27 mouse cellular contexts compared by ENCODE assay signal in genomic region chr5:132843284-132843683, GRCm38 (mm10).
A peak's percentile ranks its signal among the peaks of the same experiment; 100 is the strongest.
DNase-seq lines count a peak whose midpoint lies in the region; ATAC-seq and TF ChIP-seq lines count a peak whose summit lies in the region.
"Had no signal": no experiment of that assay in that cellular context is flagged by ENCODE, and none has a peak within 500 bp of the region (broad histone marks: within the 10 kb centered on the region; RNA-seq: fewer than 3 reads in every experiment).

No protein-coding gene starts in this region.

- TF ChIP-seq CTCF in brain, embryonic 14.5 days (IDR thresholded peaks at IDR 0.05; ENCODE audit: borderline replicate concordance, extremely low read depth, insufficient read depth, insufficient read length): no peak

- H3K27me3 ChIP-seq in forebrain, embryonic 10.5 days (ENCODE audit: poor library complexity, severe bottlenecking): no peaks in the 10 kb centered on the region
- no peaks in the 10 kb centered on the region for H3K27me3 ChIP-seq in forebrain, embryonic 16.5 days (replicated peaks; ENCODE audit: control insufficient read depth, insufficient read depth, low read length)
- H3K27me3 ChIP-seq in kidney, embryonic 14.5 days (ENCODE audit: control insufficient read depth, insufficient read depth, low read length): no peaks in the 10 kb centered on the region
- H3K27me3 ChIP-seq in forebrain, embryonic 13.5 days: no peaks in the 10 kb centered on the region
- H3K27me3 ChIP-seq: intestine, embryonic 15.5 days; limb, embryonic 15.5 days; liver, embryonic 13.5 days; Patski had no signal

- 57% methylated on average over 3 of the region's 3 CpGs for WGBS in forebrain, embryonic 10.5 days
- WGBS in forebrain, embryonic 16.5 days: 19% methylated on average over 3 of the region's 3 CpGs
- 18% methylated on average over 3 of the region's 3 CpGs for WGBS in kidney, embryonic 14.5 days
- WGBS in forebrain, embryonic 13.5 days: 32% methylated on average over 3 of the region's 3 CpGs

- TF ChIP-seq POLR2A in brain, embryonic 14.5 days (IDR thresholded peaks at IDR 0.05; ENCODE audit: borderline replicate concordance, extremely low read depth, insufficient read depth, insufficient read length, poor library complexity, severe bottlenecking): no peak

- H3K9ac ChIP-seq in forebrain, embryonic 16.5 days (replicated peaks; ENCODE audit: low read depth, low read length): no peak overlapping the region
- H3K9ac ChIP-seq in kidney, embryonic 14.5 days (ENCODE audit: low read depth, low read length): no peak overlapping the region
- H3K9ac ChIP-seq in forebrain, embryonic 13.5 days: no peak overlapping the region
- H3K9ac ChIP-seq: intestine, embryonic 15.5 days; limb, embryonic 15.5 days; liver, embryonic 13.5 days had no signal

- H3K4me1 ChIP-seq in forebrain, embryonic 10.5 days: peaks cover 14% of the 10 kb centered on the region
- no peaks in the 10 kb centered on the region for H3K4me1 ChIP-seq in forebrain, embryonic 16.5 days (replicated peaks; ENCODE audit: control insufficient read depth, insufficient read depth, low read length)
- H3K4me1 ChIP-seq in kidney, embryonic 14.5 days (ENCODE audit: control insufficient read depth, insufficient read depth, low read length): 0 out of 2 replicates have a peak, but pooled peaks cover 5% of the 10 kb centered on the region
- H3K4me1 ChIP-seq in forebrain, embryonic 13.5 days: peaks cover 11% of the 10 kb centered on the region; the same call in 1 of the 2 replicates
- H3K4me1 ChIP-seq: intestine, embryonic 15.5 days; limb, embryonic 15.5 days; liver, embryonic 13.5 days had no signal

- peak overlapping the region; percentile 44 for H3K27ac ChIP-seq in forebrain, embryonic 10.5 days
- no peak overlapping the region for H3K27ac ChIP-seq in forebrain, embryonic 16.5 days (ENCODE audit: low read length)
- H3K27ac ChIP-seq in kidney, embryonic 14.5 days (ENCODE audit: low read depth, low read length): no peak overlapping the region
- H3K27ac ChIP-seq in forebrain, embryonic 13.5 days: peak overlapping the region; percentile 37; the same call in 1 of the 2 replicates
- H3K27ac ChIP-seq: intestine, embryonic 15.5 days; limb, embryonic 10.5 days; limb, embryonic 15.5 days; liver, embryonic 13.5 days; stomach, postnatal 0 days had no signal

- H3K4me2 ChIP-seq in forebrain, embryonic 16.5 days (ENCODE audit: low read length): no peak overlapping the region
- H3K4me2 ChIP-seq in kidney, embryonic 14.5 days (replicated peaks; ENCODE audit: low read depth, low read length): no peak overlapping the region
- H3K4me2 ChIP-seq in forebrain, embryonic 13.5 days: no peak overlapping the region
- H3K4me2 ChIP-seq: intestine, embryonic 15.5 days; limb, embryonic 15.5 days; liver, embryonic 13.5 days had no signal

- H3K9me3 ChIP-seq in forebrain, embryonic 10.5 days: peaks cover 8% of the 10 kb centered on the region; the same call in 1 of the 2 replicates
- no peaks in the 10 kb centered on the region for H3K9me3 ChIP-seq in forebrain, embryonic 16.5 days (ENCODE audit: control insufficient read depth, low read length)
- no peaks in the 10 kb centered on the region; the same call in 1 of the 2 replicates for H3K9me3 ChIP-seq in kidney, embryonic 14.5 days (ENCODE audit: control insufficient read depth, low read length)
- no peaks in the 10 kb centered on the region; the same call in 1 of the 2 replicates for H3K9me3 ChIP-seq in forebrain, embryonic 13.5 days (replicated peaks)
- H3K9me3 ChIP-seq: intestine, embryonic 15.5 days; limb, embryonic 10.5 days; limb, embryonic 15.5 days; liver, embryonic 13.5 days had no signal

- H3K4me3 ChIP-seq in forebrain, embryonic 10.5 days: no peak overlapping the region
- H3K4me3 ChIP-seq in forebrain, embryonic 16.5 days (replicated peaks; ENCODE audit: low read length): no peak overlapping the region
- H3K4me3 ChIP-seq in kidney, embryonic 14.5 days (ENCODE audit: low read length): no peak overlapping the region
- no peak overlapping the region for H3K4me3 ChIP-seq in forebrain, embryonic 13.5 days
- H3K4me3 ChIP-seq: intestine, embryonic 15.5 days; limb, embryonic 10.5 days; limb, embryonic 15.5 days; liver, embryonic 13.5 days had no signal

- no peak; the same call in 1 of the 2 replicates for ATAC-seq in forebrain, embryonic 16.5 days
- ATAC-seq in kidney, embryonic 14.5 days (ENCODE audit: low FRiP score, low TSS enrichment): 0 out of 2 replicates have a peak, but pooled peaks have one; percentile 20
- no peak; the same call in 1 of the 2 replicates for ATAC-seq in forebrain, embryonic 13.5 days
- ATAC-seq: hindbrain, embryonic 16.5 days; intestine, embryonic 15.5 days; midbrain, embryonic 16.5 days; Patski had no signal

- no peaks in the 10 kb centered on the region for H3K36me3 ChIP-seq in forebrain, embryonic 10.5 days (replicated peaks)
- H3K36me3 ChIP-seq in forebrain, embryonic 16.5 days (ENCODE audit: control insufficient read depth, insufficient read depth): 0 out of 2 replicates have a peak, but pooled peaks cover 2% of the 10 kb centered on the region
- H3K36me3 ChIP-seq in kidney, embryonic 14.5 days (ENCODE audit: control insufficient read depth, insufficient read depth, low read length): no peaks in the 10 kb centered on the region
- no peaks in the 10 kb centered on the region for H3K36me3 ChIP-seq in forebrain, embryonic 13.5 days (ENCODE audit: poor library complexity, severe bottlenecking)
- H3K36me3 ChIP-seq: G1E; intestine, embryonic 15.5 days; limb, embryonic 10.5 days; limb, embryonic 15.5 days; liver, embryonic 13.5 days had no signal

- DNase-seq in forebrain, embryonic 10.5 days (ENCODE audit: extremely low spot score, low spot score): no peak
- no peak for DNase-seq in kidney, postnatal 4 days
- DNase-seq in brain, embryonic 14.5 days (ENCODE audit: low read depth): peak; percentile 73
- DNase-seq in adrenal gland, adult 2 months: no peak
- DNase-seq: adrenal gland, postnatal 14 days; cerebellum, adult 11-12 months; cerebellum, adult 9-11 months; heart, postnatal 14 days; kidney, adult 9 months; kidney, postnatal 36 days; liver, embryonic 13.5 days; lung, adult 18-20 months; lung, postnatal 10 days; right cerebral cortex, postnatal 4 days; thymus, adult 18-20 months; thymus, postnatal 25 days had no signal

Comparison
In these comparisons a context has a peak if more than half of its experiments do, and no peak if none do; other contexts are left out.
1. H3K27ac ChIP-seq: peak in forebrain, embryonic 10.5 days (single experiment) and forebrain, embryonic 13.5 days (single experiment); none in forebrain, embryonic 16.5 days (single experiment) and kidney, embryonic 14.5 days (single experiment).